Mouse (Mus musculus): ENCODE measurements at regions not wholly inside any gene's neighbourhood (a gene's known extent, or its start where the extent isn't known, plus 50 kb on each side); places are given as distances from the start of the nearest gene placed in this dataset.

- Histone ChIP-seq H3K27me3 (ENCODE audit: control insufficient read depth, insufficient read depth, low read length) (no peaks in the 10 kb centered on the region), H3K9ac (ENCODE audit: low read length) (no peak overlapping the region), H3K9me3 (ENCODE audit: control insufficient read depth, low read length) (no peaks in the 10 kb centered on the region), H3K4me1 (ENCODE audit: control insufficient read depth, insufficient read depth, low read length) (no peaks in the 10 kb centered on the region), H3K4me3 (ENCODE audit: low read depth, low read length) (no peak overlapping the region), H3K36me3 (ENCODE audit: control insufficient read depth, insufficient read depth, low read length) (no peaks in the 10 kb centered on the region), H3K4me2 (ENCODE audit: low read depth, severe bottlenecking) (no peak overlapping the region), H3K27ac (replicated peaks; ENCODE audit: low read depth, low read length) (no peak overlapping the region)
- ATAC-seq (ENCODE audit: insufficient number of reproducible peaks, low FRiP score, low TSS enrichment, low read depth): no peak
- DNase-seq (ENCODE audit: low spot score): no peak
- 89% methylated on average over 3 of the region's 3 CpGs for WGBS
These were observed 210.9 kb upstream of the St8sia2 start for GRCm38 (mm10) chr7:74224378-74224777.

DNA sequence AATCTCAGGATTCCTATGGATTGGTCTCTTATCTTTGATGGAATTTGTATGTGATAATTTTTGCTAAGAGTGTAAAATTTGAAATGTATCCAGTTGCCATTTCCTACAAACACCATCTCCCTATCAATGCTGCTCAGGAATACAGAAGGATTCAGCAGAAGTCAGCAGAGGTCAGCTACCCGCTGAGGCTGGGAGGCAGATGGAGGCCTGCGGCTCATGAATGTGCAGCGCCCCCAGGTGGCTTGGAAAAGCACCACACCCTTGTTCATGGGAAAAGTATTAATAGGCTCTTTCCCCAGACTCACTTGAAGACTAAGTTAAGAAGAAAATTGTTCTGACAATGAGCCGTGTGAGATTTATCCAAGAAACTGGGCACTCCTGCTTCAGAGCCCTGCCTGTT lies 187.2 kb upstream of the St8sia2 start:
- ATAC-seq (ENCODE audit: insufficient number of reproducible peaks, low FRiP score, low TSS enrichment, low read depth) (no peak), DNase-seq (ENCODE audit: low spot score) (peak; percentile 70)
- Histone ChIP-seq H3K9ac (ENCODE audit: low read length) (no peak overlapping the region), H3K4me2 (ENCODE audit: low read depth, severe bottlenecking) (no peak overlapping the region), H3K4me1 (ENCODE audit: control insufficient read depth, insufficient read depth, low read length) (no peaks in the 10 kb centered on the region), H3K27me3 (ENCODE audit: control insufficient read depth, insufficient read depth, low read length) (no peaks in the 10 kb centered on the region), H3K36me3 (ENCODE audit: control insufficient read depth, insufficient read depth, low read length) (no peaks in the 10 kb centered on the region), H3K27ac (replicated peaks; ENCODE audit: low read depth, low read length) (no peak overlapping the region), H3K4me3 (ENCODE audit: low read depth, low read length) (no peak overlapping the region), H3K9me3 (ENCODE audit: control insufficient read depth, low read length) (no peaks in the 10 kb centered on the region)
- WGBS: 38% methylated on average over 4 of the region's 4 CpGs

- Histone ChIP-seq H3K36me3 (ENCODE audit: control insufficient read depth, insufficient read depth, low read length) (no peaks in the 10 kb centered on the region), H3K9me3 (ENCODE audit: control insufficient read depth, low read length) (no peaks in the 10 kb centered on the region), H3K27me3 (ENCODE audit: control insufficient read depth, insufficient read depth, low read length) (no peaks in the 10 kb centered on the region), H3K4me2 (ENCODE audit: low read depth, severe bottlenecking) (no peak overlapping the region), H3K4me1 (ENCODE audit: control insufficient read depth, insufficient read depth, low read length) (no peaks in the 10 kb centered on the region), H3K9ac (ENCODE audit: low read length) (no peak overlapping the region), H3K27ac (replicated peaks; ENCODE audit: low read depth, low read length) (no peak overlapping the region), H3K4me3 (ENCODE audit: low read depth, low read length) (no peak overlapping the region)
- DNase-seq (ENCODE audit: low spot score) (no peak), ATAC-seq (ENCODE audit: insufficient number of reproducible peaks, low FRiP score, low TSS enrichment, low read depth) (no peak)
- whole genome bisulfite sequencing: 92% methylated on average over 6 of the region's 6 CpGs
These were observed 185.3 kb upstream of the St8sia2 start for GRCm38 (mm10) chr7:74198796-74199195.

GRCm38 (mm10) chr7:74184661-74185060 lies 171.2 kb upstream of the St8sia2 start:
- no peaks in the 10 kb centered on the region for H3K4me1 ChIP-seq (ENCODE audit: control insufficient read depth, insufficient read depth, low read length)
- no peak for DNase-seq (ENCODE audit: low spot score)
- H3K27me3 ChIP-seq (ENCODE audit: control insufficient read depth, insufficient read depth, low read length): no peaks in the 10 kb centered on the region
- H3K4me3 ChIP-seq (ENCODE audit: low read depth, low read length): no peak overlapping the region
- no peak overlapping the region for H3K27ac ChIP-seq (replicated peaks; ENCODE audit: low read depth, low read length)
- no peak overlapping the region for H3K4me2 ChIP-seq (ENCODE audit: low read depth, severe bottlenecking)
- no peak for ATAC-seq (ENCODE audit: insufficient number of reproducible peaks, low FRiP score, low TSS enrichment, low read depth)
- H3K9me3 ChIP-seq (ENCODE audit: control insufficient read depth, low read length): no peaks in the 10 kb centered on the region
- H3K36me3 ChIP-seq (ENCODE audit: control insufficient read depth, insufficient read depth, low read length): no peaks in the 10 kb centered on the region
- H3K9ac ChIP-seq (ENCODE audit: low read length): no peak overlapping the region

- Histone ChIP-seq H3K4me1 (ENCODE audit: control insufficient read depth, insufficient read depth, low read length) (peaks cover 12% of the 10 kb centered on the region), H3K4me2 (ENCODE audit: low read depth, severe bottlenecking) (no peak overlapping the region), H3K36me3 (ENCODE audit: control insufficient read depth, insufficient read depth, low read length) (no peaks in the 10 kb centered on the region), H3K27ac (replicated peaks; ENCODE audit: low read depth, low read length) (peak overlapping the region; percentile 58; the same call in 1 of the 2 replicates), H3K9ac (ENCODE audit: low read length) (no peak overlapping the region), H3K9me3 (ENCODE audit: control insufficient read depth, low read length) (no peaks in the 10 kb centered on the region), H3K4me3 (ENCODE audit: low read depth, low read length) (no peak overlapping the region), H3K27me3 (ENCODE audit: control insufficient read depth, insufficient read depth, low read length) (no peaks in the 10 kb centered on the region)
- 51% methylated on average over 5 of the region's 5 CpGs for WGBS
- ATAC-seq (ENCODE audit: insufficient number of reproducible peaks, low FRiP score, low TSS enrichment, low read depth): no peak; the same call in 1 of the 2 replicates
- peak; percentile 36 for DNase-seq (ENCODE audit: low spot score)
These were observed 160.7 kb upstream of the St8sia2 start for GRCm38 (mm10) chr7:74174206-74174605.

DNA sequence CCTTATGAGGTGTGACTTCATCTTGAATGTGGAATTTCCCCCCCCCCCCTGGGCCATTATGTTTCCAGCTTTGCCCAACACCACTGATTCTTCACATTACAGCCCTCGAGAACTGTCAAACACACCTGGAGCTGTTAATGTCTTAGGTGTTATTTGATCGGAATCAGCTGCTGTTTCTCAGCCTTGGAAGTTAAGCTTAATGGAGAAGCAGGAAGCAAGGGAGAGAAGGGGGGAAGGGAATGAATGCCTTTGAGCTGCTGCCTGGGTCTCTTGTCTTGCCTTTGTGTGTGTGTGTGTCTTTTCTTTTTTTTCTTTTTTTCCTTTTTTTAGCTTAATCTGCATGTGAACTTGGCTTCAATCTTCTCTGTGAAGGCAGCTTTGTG lies 159.7 kb upstream of the St8sia2 start:
- Histone ChIP-seq H3K36me3 (ENCODE audit: control insufficient read depth, insufficient read depth, low read length) (no peaks in the 10 kb centered on the region), H3K27ac (replicated peaks; ENCODE audit: low read depth, low read length) (peak overlapping the region; percentile 58), H3K4me3 (ENCODE audit: low read depth, low read length) (no peak overlapping the region), H3K27me3 (ENCODE audit: control insufficient read depth, insufficient read depth, low read length) (no peaks in the 10 kb centered on the region), H3K9me3 (ENCODE audit: control insufficient read depth, low read length) (no peaks in the 10 kb centered on the region), H3K4me2 (ENCODE audit: low read depth, severe bottlenecking) (peak overlapping the region; percentile 22; the same call in 1 of the 2 replicates), H3K9ac (ENCODE audit: low read length) (no peak overlapping the region), H3K4me1 (ENCODE audit: control insufficient read depth, insufficient read depth, low read length) (peaks cover 12% of the 10 kb centered on the region)
- WGBS: 4% methylated on average over 2 of the region's 2 CpGs
- DNase-seq (ENCODE audit: low spot score): peak; percentile 63
- peak; percentile 70 for ATAC-seq (ENCODE audit: insufficient number of reproducible peaks, low FRiP score, low TSS enrichment, low read depth)

DNA sequence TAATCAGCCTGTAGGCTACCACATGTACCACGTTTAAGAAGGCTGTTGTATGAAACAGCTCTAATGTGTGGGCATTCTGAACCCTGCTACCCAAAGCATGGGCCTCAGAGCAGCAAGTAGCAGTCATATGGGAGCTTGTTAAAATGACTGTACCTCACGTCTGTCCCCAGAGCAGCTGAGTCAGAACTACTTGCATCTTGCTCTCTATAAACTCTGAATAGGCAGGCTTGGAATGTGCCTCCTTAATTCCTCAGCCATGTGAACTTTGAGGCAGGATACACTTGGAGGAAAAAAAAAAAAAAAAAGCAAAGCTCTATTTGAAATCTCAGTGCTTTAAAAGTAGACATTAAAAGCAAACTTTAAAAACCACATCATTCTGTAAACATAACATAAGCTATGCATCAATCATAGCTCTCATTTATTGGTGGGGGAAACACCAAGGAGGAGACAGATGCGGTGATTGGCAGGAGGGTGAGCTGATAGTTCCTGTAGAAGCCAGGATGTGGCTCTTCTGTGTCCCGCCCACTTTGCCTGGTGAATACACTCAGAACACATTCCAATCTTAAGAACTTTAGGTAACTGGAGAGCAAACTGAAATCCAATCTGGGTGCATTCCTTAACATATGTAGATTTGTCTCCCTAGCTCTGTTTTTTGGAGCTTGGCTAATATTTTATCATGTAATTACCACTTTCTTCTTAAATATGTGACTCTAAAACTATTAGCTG lies 159.2 kb upstream of the St8sia2 start:
- no peaks in the 10 kb centered on the region for H3K27me3 ChIP-seq (ENCODE audit: control insufficient read depth, insufficient read depth, low read length)
- ATAC-seq (ENCODE audit: insufficient number of reproducible peaks, low FRiP score, low TSS enrichment, low read depth): peak; percentile 54; the same call in 1 of the 2 replicates
- H3K9ac ChIP-seq (ENCODE audit: low read length): no peak overlapping the region
- peak; percentile 43 for DNase-seq (ENCODE audit: low spot score)
- no peaks in the 10 kb centered on the region for H3K9me3 ChIP-seq (ENCODE audit: control insufficient read depth, low read length)
- H3K4me2 ChIP-seq (ENCODE audit: low read depth, severe bottlenecking): peak overlapping the region; percentile 22; the same call in 1 of the 2 replicates
- no peak overlapping the region for H3K27ac ChIP-seq (replicated peaks; ENCODE audit: low read depth, low read length)
- no peak overlapping the region for H3K4me3 ChIP-seq (ENCODE audit: low read depth, low read length)
- no peaks in the 10 kb centered on the region for H3K36me3 ChIP-seq (ENCODE audit: control insufficient read depth, insufficient read depth, low read length)
- WGBS: 47% methylated on average over 4 of the region's 4 CpGs
- peaks cover 12% of the 10 kb centered on the region for H3K4me1 ChIP-seq (ENCODE audit: control insufficient read depth, insufficient read depth, low read length)

GRCm38 (mm10) chr7:74151590-74151989 lies 138.1 kb upstream of the St8sia2 start:
- DNase-seq (ENCODE audit: low spot score) (no peak), ATAC-seq (ENCODE audit: insufficient number of reproducible peaks, low FRiP score, low TSS enrichment, low read depth) (no peak)
- H3K36me3 ChIP-seq (ENCODE audit: control insufficient read depth, insufficient read depth, low read length): no peaks in the 10 kb centered on the region
- H3K27ac ChIP-seq (replicated peaks; ENCODE audit: low read depth, low read length): no peak overlapping the region; the same call in 1 of the 2 replicates
- H3K4me1 ChIP-seq (ENCODE audit: control insufficient read depth, insufficient read depth, low read length): no peaks in the 10 kb centered on the region
- H3K4me2 ChIP-seq (ENCODE audit: low read depth, severe bottlenecking): no peak overlapping the region
- no peaks in the 10 kb centered on the region for H3K27me3 ChIP-seq (ENCODE audit: control insufficient read depth, insufficient read depth, low read length)
- WGBS: 54% methylated on average over 4 of the region's 4 CpGs
- H3K9ac ChIP-seq (ENCODE audit: low read length): no peak overlapping the region
- H3K9me3 ChIP-seq (ENCODE audit: control insufficient read depth, low read length): no peaks in the 10 kb centered on the region; the same call in 1 of the 2 replicates
- H3K4me3 ChIP-seq (ENCODE audit: low read depth, low read length): no peak overlapping the region

DNA sequence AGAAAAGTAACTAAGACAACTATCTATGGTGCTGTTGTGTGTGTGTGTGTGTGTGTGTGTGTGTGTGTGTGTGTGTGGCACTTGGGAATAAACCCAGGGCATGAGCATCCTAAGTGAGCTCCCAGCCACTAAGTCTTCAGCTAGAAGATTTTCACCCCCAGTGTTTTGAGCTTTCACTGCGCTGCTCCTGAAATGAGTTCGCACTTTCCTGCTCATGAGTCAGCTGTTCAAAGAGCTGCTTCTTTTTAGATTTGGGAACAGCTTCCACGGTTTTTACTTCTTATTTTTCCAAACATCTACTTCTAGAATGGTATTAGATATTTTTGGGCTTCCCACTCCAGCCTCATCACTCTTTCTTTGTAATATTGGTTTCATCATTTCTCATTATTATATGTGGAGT lies 129.7 kb upstream of the St8sia2 start:
- DNase-seq (ENCODE audit: low spot score) (no peak), ATAC-seq (ENCODE audit: insufficient number of reproducible peaks, low FRiP score, low TSS enrichment, low read depth) (no peak)
- Histone ChIP-seq H3K4me1 (ENCODE audit: control insufficient read depth, insufficient read depth, low read length) (no peaks in the 10 kb centered on the region), H3K27me3 (ENCODE audit: control insufficient read depth, insufficient read depth, low read length) (no peaks in the 10 kb centered on the region), H3K4me2 (ENCODE audit: low read depth, severe bottlenecking) (no peak overlapping the region), H3K4me3 (ENCODE audit: low read depth, low read length) (no peak overlapping the region), H3K9me3 (ENCODE audit: control insufficient read depth, low read length) (no peaks in the 10 kb centered on the region), H3K9ac (ENCODE audit: low read length) (no peak overlapping the region), H3K27ac (replicated peaks; ENCODE audit: low read depth, low read length) (no peak overlapping the region), H3K36me3 (ENCODE audit: control insufficient read depth, insufficient read depth, low read length) (no peaks in the 10 kb centered on the region)
- 92% methylated on average over 3 of the region's 3 CpGs for WGBS

All from limb, embryonic 11.5 days (tissue).